Mouse (Mus musculus): ENCODE measurements around the gene Mpped2. TPM values are rescaled to one million over a fixed set of nuclear protein-coding genes. Genes with fewer than 3 reads are reported as not detected.

Mpped2 gene
- polyA plus RNA-seq, 1 experiment from 2014 or later = 149 TPM

DNA sequence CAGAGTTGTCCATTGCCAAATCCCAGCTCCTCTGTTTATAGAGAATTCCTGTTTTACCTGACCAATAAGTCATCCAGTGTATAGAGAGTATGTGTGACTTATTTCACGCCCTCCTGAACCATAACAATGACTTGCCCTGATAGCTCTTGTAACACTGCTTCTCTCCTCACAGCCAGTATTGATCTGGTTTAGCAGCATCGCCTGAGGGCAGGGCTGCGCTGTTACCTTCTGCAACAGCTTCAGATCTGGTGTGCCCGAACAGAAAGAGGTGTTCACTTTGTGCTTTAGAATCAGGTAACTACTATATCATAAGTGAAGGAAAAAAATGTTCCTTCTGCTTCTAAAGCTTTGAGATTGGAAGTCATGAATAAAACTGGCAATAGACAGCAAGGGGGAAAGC is 133.7 kb downstream of the Mpped2 start:
- Histone ChIP-seq H3K4me1 (replicated peaks) (peaks cover 34% of the 10 kb centered on the region), H3K4me2 (no peak overlapping the region), H3K36me3 (no peaks in the 10 kb centered on the region), H3K4me3 (no peak overlapping the region), H3K9me3 (no peaks in the 10 kb centered on the region), H3K27me3 (no peaks in the 10 kb centered on the region), H3K27ac (replicated peaks) (no peak overlapping the region), H3K9ac (no peak overlapping the region)
- no peak for ATAC-seq (ENCODE audit: low FRiP score, low read depth)
- 73% methylated on average over 4 of the region's 4 CpGs for WGBS

DNA sequence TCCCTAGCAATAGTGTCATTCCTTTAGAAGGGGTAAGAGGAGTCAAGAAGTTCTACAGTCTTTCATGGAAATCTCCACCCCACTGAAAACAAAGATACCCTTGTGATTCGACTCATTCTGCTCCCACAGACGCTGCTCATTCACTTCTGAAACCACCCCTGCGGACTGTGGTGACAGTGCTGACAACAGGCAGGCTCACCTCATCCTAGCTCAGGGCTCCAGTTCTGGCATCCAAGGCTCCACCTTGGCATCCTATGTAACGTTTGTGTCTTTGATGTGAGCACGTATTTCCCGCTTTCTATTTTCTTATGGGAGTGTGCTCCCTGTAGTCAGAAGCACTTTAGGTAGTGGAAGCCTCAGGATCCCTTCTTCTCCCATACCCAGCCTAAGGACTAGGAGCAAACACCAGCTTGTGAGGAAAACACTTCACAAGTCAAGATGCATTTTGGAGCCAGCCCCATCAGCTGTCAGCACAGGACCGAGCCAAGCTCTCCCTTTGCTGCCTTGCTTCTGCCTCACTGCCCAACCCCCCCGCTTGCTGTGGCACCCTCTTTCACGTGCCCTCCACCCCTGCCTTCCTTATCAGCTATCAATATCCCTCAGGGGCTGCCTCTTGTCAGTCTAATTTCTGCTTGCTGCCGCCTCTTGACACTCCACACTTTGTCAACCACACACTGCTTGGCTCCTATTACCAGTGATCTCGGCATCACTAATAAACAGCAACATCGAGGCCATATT is 135.7 kb downstream of the Mpped2 start:
- 45% methylated on average over 12 of the region's 12 CpGs for WGBS
- Histone ChIP-seq H3K9ac (no peak overlapping the region), H3K4me3 (no peak overlapping the region), H3K27me3 (no peaks in the 10 kb centered on the region), H3K36me3 (no peaks in the 10 kb centered on the region), H3K9me3 (no peaks in the 10 kb centered on the region), H3K27ac (replicated peaks) (no peak overlapping the region), H3K4me1 (replicated peaks) (peaks cover 21% of the 10 kb centered on the region), H3K4me2 (no peak overlapping the region)
- ATAC-seq (ENCODE audit: low FRiP score, low read depth) = peak; percentile 24; the same call in 1 of the 2 replicates

DNA sequence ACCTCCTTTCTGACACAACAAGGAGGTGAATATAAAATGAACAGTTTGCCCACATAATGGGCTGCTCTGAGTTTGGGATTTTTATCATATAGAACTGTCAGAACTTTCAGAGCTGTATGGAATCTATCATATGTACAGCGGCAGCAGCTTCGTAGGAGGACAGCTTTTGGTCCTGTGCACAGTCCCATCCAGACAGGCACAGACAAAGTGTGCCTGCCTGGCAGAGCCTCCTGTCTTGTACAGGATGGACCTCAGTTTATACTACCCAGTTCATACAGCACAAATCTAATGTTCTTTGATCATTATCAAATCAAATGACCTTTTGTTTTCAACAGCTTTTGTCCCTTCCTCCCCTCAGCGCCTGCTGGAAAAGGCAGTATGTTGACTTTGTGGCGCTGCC is 136.4 kb downstream of the Mpped2 start:
- Histone ChIP-seq H3K27me3 (no peaks in the 10 kb centered on the region), H3K27ac (replicated peaks) (no peak overlapping the region), H3K9ac (no peak overlapping the region), H3K9me3 (no peaks in the 10 kb centered on the region), H3K4me3 (no peak overlapping the region), H3K4me1 (replicated peaks) (peaks cover 21% of the 10 kb centered on the region), H3K36me3 (no peaks in the 10 kb centered on the region), H3K4me2 (no peak overlapping the region)
- 39% methylated on average over 4 of the region's 4 CpGs for whole genome bisulfite sequencing
- 0 out of 2 replicates have a peak, but pooled peaks have one; percentile 13 for ATAC-seq (ENCODE audit: low FRiP score, low read depth)

DNA sequence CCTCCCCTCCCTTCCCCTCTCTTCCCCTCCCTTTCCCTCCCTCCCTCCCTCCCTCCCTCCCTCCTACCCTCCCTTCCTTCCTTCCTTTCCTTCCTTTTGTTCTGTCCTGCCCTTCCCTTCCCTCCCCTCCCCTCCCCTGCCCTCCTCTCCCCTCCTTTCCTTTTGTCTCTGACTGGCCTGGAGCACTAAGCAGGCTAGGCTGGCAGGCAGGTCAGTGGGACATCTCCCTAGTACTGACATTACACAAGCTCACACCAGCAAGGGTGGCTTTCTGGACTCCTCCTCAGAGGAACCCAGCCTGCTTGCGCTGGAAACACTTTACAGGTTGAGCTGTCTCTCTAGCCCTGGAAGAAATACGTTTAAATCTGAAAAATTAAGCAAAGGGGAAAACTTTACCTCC is 139.5 kb downstream of the Mpped2 start:
- ATAC-seq (ENCODE audit: low FRiP score, low read depth) = no peak
- WGBS = 62% methylated on average over 2 of the region's 2 CpGs
- no peak overlapping the region for H3K9ac ChIP-seq

DNA sequence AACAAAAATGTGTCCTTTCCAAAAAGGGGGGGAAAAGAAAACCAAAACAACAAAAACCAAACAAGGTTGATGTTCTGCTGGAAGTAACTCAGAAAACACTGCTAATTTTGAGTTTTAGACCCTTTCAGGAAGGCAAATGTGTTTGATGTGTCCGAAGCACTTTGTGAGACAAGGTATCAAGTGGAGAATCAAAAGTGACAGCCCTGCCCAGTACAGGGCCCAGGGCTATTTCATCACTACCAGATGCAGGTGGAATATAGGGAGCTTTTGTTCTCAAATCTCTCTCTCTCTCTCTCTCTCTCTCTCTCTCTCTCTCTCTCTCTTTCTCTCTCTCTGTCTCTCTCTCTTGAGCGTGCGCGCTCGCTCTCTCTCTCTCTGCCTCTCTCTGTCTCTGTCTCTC is 140.1 kb downstream of the Mpped2 start:
- Histone ChIP-seq H3K4me1 (replicated peaks) (peaks cover 23% of the 10 kb centered on the region), H3K27ac (replicated peaks) (no peak overlapping the region), H3K27me3 (no peaks in the 10 kb centered on the region), H3K4me2 (no peak overlapping the region), H3K9me3 (no peaks in the 10 kb centered on the region), H3K36me3 (no peaks in the 10 kb centered on the region), H3K9ac (no peak overlapping the region), H3K4me3 (no peak overlapping the region)
- no peak for ATAC-seq (ENCODE audit: low FRiP score, low read depth)
- 87% methylated on average over 5 of the region's 5 CpGs for WGBS

More for the DNA sequence above, 139.5 kb downstream of the Mpped2 start:
- Histone ChIP-seq H3K9me3 (no peaks in the 10 kb centered on the region), H3K27me3 (no peaks in the 10 kb centered on the region), H3K4me1 (replicated peaks) (peaks cover 24% of the 10 kb centered on the region), H3K27ac (replicated peaks) (no peak overlapping the region), H3K4me3 (no peak overlapping the region), H3K36me3 (no peaks in the 10 kb centered on the region), H3K4me2 (no peak overlapping the region)

DNA sequence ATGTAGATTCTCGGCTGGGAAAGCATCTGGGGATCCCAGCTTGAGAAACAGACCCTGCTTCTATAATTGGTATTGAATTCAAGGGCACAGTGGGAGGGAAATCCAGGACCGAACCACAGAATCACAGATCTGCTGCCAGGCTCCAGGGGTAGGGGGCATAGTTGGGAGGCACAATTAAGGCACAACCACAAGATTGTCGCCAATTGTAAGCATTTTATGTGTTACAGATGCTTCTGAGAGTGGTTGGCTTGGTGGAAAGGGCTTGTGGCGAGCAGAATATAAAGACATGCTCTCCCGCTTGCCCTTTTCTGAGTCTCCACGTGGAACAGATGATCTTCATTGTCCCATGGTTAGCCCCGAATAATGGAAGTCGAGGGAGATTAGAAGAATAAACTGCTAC is 142.3 kb downstream of the Mpped2 start:
- no peak for ATAC-seq (ENCODE audit: low FRiP score, low read depth)
- H3K9ac ChIP-seq = no peak overlapping the region
- H3K27me3 ChIP-seq = no peaks in the 10 kb centered on the region
- no peak overlapping the region for H3K4me3 ChIP-seq
- H3K36me3 ChIP-seq = no peaks in the 10 kb centered on the region
- H3K4me1 ChIP-seq (replicated peaks) = 0 out of 2 replicates have a peak, but pooled peaks cover 3% of the 10 kb centered on the region
- H3K9me3 ChIP-seq = no peaks in the 10 kb centered on the region
- no peak overlapping the region for H3K27ac ChIP-seq (replicated peaks)
- H3K4me2 ChIP-seq = no peak overlapping the region
- WGBS = 44% methylated on average over 8 of the region's 8 CpGs

DNA sequence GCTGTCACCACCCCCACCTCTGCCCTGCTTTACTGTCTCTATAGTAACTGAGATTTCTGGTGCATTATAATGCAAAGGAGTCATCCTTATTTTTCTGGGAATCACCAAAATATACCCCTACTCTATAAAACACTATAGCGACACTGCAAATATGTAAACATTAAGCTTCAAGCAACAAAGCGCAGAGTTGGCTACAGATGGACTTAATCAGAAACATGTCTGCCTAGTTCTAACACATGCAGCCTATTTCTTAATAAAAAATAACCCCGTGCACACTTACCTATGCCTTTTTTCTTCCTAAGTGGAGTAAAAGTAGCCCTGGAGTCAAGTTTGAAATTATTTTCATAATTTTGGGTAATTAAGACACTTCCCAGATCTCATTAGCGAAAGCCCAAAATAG is 144.2 kb downstream of the Mpped2 start:
- H3K4me3 ChIP-seq = no peak overlapping the region
- H3K9ac ChIP-seq = no peak overlapping the region
- no peaks in the 10 kb centered on the region for H3K27me3 ChIP-seq
- H3K9me3 ChIP-seq = no peaks in the 10 kb centered on the region
- no peak overlapping the region for H3K4me2 ChIP-seq
- no peaks in the 10 kb centered on the region for H3K36me3 ChIP-seq
- WGBS = 83% methylated on average over 4 of the region's 4 CpGs
- H3K27ac ChIP-seq (replicated peaks) = no peak overlapping the region
- H3K4me1 ChIP-seq (replicated peaks) = 0 out of 2 replicates have a peak, but pooled peaks cover 3% of the 10 kb centered on the region
- ATAC-seq (ENCODE audit: low FRiP score, low read depth) = no peak

DNA sequence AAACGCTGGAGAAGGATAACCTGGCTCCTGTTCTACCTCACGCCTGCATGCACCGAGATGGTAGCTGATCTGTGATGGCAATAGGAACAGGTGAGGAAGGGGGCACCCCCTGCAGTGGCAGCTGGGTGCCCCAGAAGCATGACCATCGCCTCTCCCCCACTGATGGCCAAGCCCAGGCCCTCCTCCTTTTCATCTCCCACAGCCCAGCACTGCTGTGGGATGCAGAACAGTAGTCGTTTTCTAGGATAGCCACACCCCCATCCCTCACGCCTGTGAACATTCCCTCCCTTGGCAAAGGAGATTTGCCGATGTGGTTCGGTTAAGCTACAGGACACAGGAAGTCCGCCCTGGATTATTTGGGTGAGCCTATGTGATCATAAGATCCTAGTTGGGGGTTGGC is 151.1 kb downstream of the Mpped2 start:
- H3K27me3 ChIP-seq = no peaks in the 10 kb centered on the region
- H3K9me3 ChIP-seq = no peaks in the 10 kb centered on the region
- H3K4me1 ChIP-seq (replicated peaks) = peaks cover 9% of the 10 kb centered on the region; the same call in 1 of the 2 replicates
- ATAC-seq (ENCODE audit: low FRiP score, low read depth) = 0 out of 2 replicates have a peak, but pooled peaks have one; percentile 9
- no peak overlapping the region for H3K4me3 ChIP-seq
- H3K4me2 ChIP-seq = no peak overlapping the region
- 76% methylated on average over 9 of the region's 9 CpGs for WGBS
- H3K9ac ChIP-seq = no peak overlapping the region
- H3K27ac ChIP-seq (replicated peaks) = no peak overlapping the region
- H3K36me3 ChIP-seq = no peaks in the 10 kb centered on the region

DNA sequence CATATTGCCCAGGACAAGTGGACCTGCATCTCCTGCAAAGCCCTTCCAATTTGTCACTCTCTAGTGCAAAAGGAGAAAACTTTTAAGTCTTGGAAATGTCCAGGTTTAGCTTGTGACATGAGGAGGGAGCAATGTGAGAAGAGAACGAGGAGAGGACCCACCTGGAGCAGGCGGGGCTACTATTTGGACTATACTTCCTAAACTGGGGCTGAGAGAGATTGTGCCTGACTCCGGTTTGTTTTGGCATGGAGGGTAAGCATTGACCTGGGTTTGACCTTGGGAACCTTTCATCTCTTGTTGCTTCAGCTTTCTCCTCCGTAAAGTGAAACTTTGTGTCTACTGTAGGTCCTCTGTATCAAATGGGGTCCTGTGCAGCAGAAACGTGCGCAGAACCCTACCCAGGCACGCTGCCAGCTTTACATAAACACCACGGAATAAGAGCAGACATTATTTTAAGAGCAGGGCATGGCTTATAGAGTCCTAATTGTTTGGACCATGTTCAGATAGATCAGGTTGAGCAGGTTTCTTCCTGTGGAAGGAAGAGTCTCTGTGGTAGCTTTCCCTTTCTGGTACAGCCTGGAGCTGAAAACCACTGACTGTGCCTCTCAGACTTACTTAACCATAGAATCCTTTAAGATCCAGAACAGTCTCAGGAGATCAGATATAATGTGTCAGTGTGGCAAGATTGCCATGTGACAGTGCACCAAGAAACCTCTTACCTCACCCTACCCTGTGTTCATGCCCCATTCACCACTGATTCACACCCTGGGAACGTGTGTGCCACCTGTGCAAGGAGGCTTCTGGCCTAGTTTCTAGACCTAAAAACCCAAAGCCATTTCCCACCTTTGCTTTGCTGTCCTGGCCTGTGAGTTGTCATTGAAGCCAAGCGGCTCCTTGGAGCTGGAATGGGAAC is 152.0 kb downstream of the Mpped2 start:
- Histone ChIP-seq H3K27me3 (no peaks in the 10 kb centered on the region), H3K4me3 (no peak overlapping the region), H3K4me2 (no peak overlapping the region), H3K36me3 (no peaks in the 10 kb centered on the region), H3K9me3 (no peaks in the 10 kb centered on the region), H3K4me1 (replicated peaks) (peaks cover 9% of the 10 kb centered on the region; the same call in 1 of the 2 replicates), H3K9ac (no peak overlapping the region), H3K27ac (replicated peaks) (no peak overlapping the region)
- ATAC-seq (ENCODE audit: low FRiP score, low read depth) = no peak
- WGBS = 71% methylated on average over 10 of the region's 10 CpGs

DNA sequence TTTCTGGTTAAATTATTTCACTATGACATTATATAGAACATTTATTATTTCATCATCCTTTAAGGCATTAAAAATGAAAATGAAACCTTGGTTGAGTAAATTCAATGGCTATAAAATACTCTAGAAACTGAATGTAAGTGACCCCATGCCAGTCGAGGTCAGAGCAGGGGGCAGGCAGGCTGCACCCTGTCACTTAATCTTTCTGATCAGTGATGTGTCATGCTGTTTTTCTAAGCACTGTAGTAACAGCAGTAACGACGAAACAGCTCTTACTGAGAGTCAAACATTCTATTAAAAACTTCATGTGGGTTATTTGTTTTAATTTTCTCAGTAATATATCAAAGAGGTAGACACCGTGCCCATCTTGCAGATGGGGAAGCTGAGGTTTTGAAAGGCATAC is 153.4 kb downstream of the Mpped2 start:
- no peak overlapping the region for H3K4me2 ChIP-seq
- H3K4me1 ChIP-seq (replicated peaks) = peaks cover 9% of the 10 kb centered on the region; the same call in 1 of the 2 replicates
- no peak overlapping the region for H3K27ac ChIP-seq (replicated peaks)
- ATAC-seq (ENCODE audit: low FRiP score, low read depth) = no peak
- no peak overlapping the region for H3K4me3 ChIP-seq
- H3K27me3 ChIP-seq = no peaks in the 10 kb centered on the region
- H3K36me3 ChIP-seq = no peaks in the 10 kb centered on the region
- WGBS = 47% methylated on average over 4 of the region's 4 CpGs
- no peak overlapping the region for H3K9ac ChIP-seq
- no peaks in the 10 kb centered on the region for H3K9me3 ChIP-seq

DNA sequence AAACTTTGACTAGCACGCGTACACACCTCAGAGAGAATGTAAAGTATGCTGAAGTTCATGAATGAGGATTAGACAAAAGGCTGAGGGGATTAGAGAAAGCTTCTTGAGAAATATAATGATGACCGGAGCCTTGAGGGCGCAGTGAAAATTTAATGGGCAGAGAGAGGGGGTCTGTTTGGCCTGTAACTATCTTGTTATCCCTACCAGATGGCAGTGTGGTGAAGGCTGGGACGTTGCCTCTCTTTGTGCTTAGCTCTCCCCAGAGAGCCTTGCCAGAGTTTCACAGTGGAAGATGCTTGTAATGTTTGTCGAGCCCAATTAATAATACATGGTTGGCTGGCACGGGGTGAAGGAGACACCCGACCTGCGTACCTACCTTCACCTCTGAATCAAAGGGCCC is 156.3 kb downstream of the Mpped2 start:
- 45% methylated on average over 9 of the region's 9 CpGs for WGBS
- Histone ChIP-seq H3K36me3 (no peaks in the 10 kb centered on the region), H3K27me3 (no peaks in the 10 kb centered on the region), H3K4me2 (no peak overlapping the region), H3K4me3 (no peak overlapping the region), H3K9ac (no peak overlapping the region), H3K4me1 (replicated peaks) (peaks cover 13% of the 10 kb centered on the region; the same call in 1 of the 2 replicates), H3K27ac (replicated peaks) (no peak overlapping the region), H3K9me3 (no peaks in the 10 kb centered on the region)
- ATAC-seq (ENCODE audit: low FRiP score, low read depth) = no peak

DNA sequence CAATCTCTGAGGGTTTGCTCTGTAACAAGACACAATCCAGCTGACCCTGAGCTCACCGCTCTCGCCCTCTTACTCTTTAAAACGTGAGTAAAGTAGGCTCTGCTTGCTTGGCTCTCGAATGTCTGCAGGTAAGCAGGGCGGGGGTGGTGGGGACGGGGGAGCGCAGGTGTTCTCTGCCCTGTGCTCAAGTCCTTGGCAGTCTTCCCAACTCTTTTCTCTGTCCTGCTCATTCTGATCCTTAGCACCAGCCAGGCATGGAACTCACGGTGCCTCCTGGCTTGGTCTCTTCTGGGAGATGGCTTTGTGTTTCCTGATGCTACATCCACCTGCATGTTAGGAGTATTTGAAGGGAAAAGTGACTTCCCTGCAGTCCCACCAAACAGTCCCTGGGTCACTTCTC is 158.4 kb downstream of the Mpped2 start:
- no peak overlapping the region for H3K9ac ChIP-seq
- no peaks in the 10 kb centered on the region for H3K36me3 ChIP-seq
- ATAC-seq (ENCODE audit: low FRiP score, low read depth) = no peak
- WGBS = 86% methylated on average over 8 of the region's 8 CpGs
- no peak overlapping the region for H3K4me2 ChIP-seq
- H3K4me3 ChIP-seq = no peak overlapping the region
- H3K27ac ChIP-seq (replicated peaks) = no peak overlapping the region
- no peaks in the 10 kb centered on the region for H3K9me3 ChIP-seq
- no peaks in the 10 kb centered on the region for H3K27me3 ChIP-seq
- peaks cover 24% of the 10 kb centered on the region for H3K4me1 ChIP-seq (replicated peaks)

All from hindbrain, embryonic 15.5 days (tissue).